Mouse (Mus musculus) kidney, postnatal 4 days (tissue): ENCODE measurements at regions not wholly inside any gene's neighbourhood (a gene's known extent, or its start where the extent isn't known, plus 50 kb on each side); places are given as distances from the start of the nearest gene placed in this dataset.

Experiments used
- DNase-seq, 2 experiments: peaks; one replicate each; pipeline ENCODE4 v3.0.0; 2021; ENCODE audit warnings: mixed read lengths in 2 of 2

- no peak for DNase-seq
These were observed 630.0 kb downstream of the Ppargc1a start for GRCm38 (mm10) chr5:50937570-50937969.

- DNase-seq = no peak
These were observed 645.9 kb downstream of the Ppargc1a start for GRCm38 (mm10) chr5:50921599-50921998.

- DNase-seq = no peak
These were observed 651.2 kb downstream of the Ppargc1a start for GRCm38 (mm10) chr5:50916341-50916740.

GRCm38 (mm10) chr5:50915176-50915792 lies 652.2 kb downstream of the Ppargc1a start:
- DNase-seq = no peak

- DNase-seq = peak; percentile 6 to 36
These were observed 662.7 kb downstream of the Ppargc1a start for GRCm38 (mm10) chr5:50904779-50905178.
